Mouse (Mus musculus) liver, embryonic 14 days (tissue): Measurements from ENCODE around the gene Pappa2. TPM values are rescaled to one million over a fixed set of nuclear protein-coding genes. Genes with fewer than 3 reads are reported as not detected.

Experiments
- polyA plus RNA-seq: library from polyadenylated mRNA; depleted of rRNA; stranded (reverse); fragments of >200 nt; gene quantifications from 2 replicates; pipeline ENCODE4 v1.2.3, GENCODE M21; 2012; rRNA removed

Gene Pappa2
- 0.02 and 0.03 TPM in 2 replicates for polyA plus RNA-seq

GRCm38 (mm10) chr1:158980390-158980789 lies at the start of gene Pappa2:
TSS of gene Pappa2 (minus strand) at chr1:158980490.

